Mouse (Mus musculus) forebrain, embryonic 15.5 days (tissue): ENCODE results near the gene Tpbgl. TPM values are rescaled to one million over a fixed set of nuclear protein-coding genes. Genes with fewer than 3 reads are reported as not detected.

Source experiments
- ATAC-seq: fragments of 200-750 bp; cut with Nextera tagmentation; replicated peaks from 2 replicates; pipeline ENCODE4 v1.8.0; 2017; ENCODE audit warnings: mild to moderate bottlenecking, moderate TSS enrichment, moderate library complexity
- H3K27ac ChIP-seq: fragments of 300-500 bp; sonication (generic); replicated peaks from 2 replicates; pipeline ENCODE4 v1.5.1; 2015; ENCODE audit warnings: mild to moderate bottlenecking, inconsistent platforms
- H3K27me3 ChIP-seq: fragments of 300-500 bp; sonication (generic); 2 replicates; pipeline ENCODE4 v1.6.1; 2015; ENCODE audit warnings: inconsistent platforms
- H3K36me3 ChIP-seq: fragments of 300-500 bp; sonication (generic); 2 replicates; pipeline ENCODE4 v1.6.1; 2015; ENCODE audit warnings: mild to moderate bottlenecking, inconsistent platforms
- H3K4me1 ChIP-seq: fragments of 300-500 bp; sonication (generic); 2 replicates; pipeline ENCODE4 v1.6.1; 2015; ENCODE audit warnings: inconsistent platforms
- H3K4me2 ChIP-seq: fragments of 300-500 bp; sonication (generic); replicated peaks from 2 replicates; pipeline ENCODE4 v1.6.1; 2015; ENCODE audit warnings: mild to moderate bottlenecking, inconsistent platforms
- H3K4me3 ChIP-seq: fragments of 300-500 bp; sonication (generic); 2 replicates; pipeline ENCODE4 v1.5.1; 2015; ENCODE audit warnings: mild to moderate bottlenecking, inconsistent platforms
- H3K9ac ChIP-seq: fragments of 300-500 bp; sonication (generic); replicated peaks from 2 replicates; pipeline ENCODE4 v1.6.1; 2015; ENCODE audit warnings: mild to moderate bottlenecking, inconsistent platforms
- H3K9me3 ChIP-seq: fragments of 300-500 bp; sonication (generic); 2 replicates; pipeline ENCODE4 v1.6.1; 2016; ENCODE audit warnings: inconsistent platforms
- WGBS: fragments of 180-500 bp; shearing (Covaris S2); methylation state at CpG from one replicate; pipeline ENCODE4 v1.1.7; 2015; ENCODE audit warnings: mixed read lengths; 5-methylcytosine and 5-hydroxymethylcytosine counted together
- polyA plus RNA-seq: library from polyadenylated mRNA; unstranded; fragments of >200 nt; fragmentation: Nextera tagmentation; extraction: Ambion mirVana; gene quantifications from 2 replicates; pipeline ENCODE4 v1.2.1, GENCODE M21; 2015

The Tpbgl gene
- polyA plus RNA-seq, 1 experiment from 2014 or later = 0.50 TPM

DNA sequence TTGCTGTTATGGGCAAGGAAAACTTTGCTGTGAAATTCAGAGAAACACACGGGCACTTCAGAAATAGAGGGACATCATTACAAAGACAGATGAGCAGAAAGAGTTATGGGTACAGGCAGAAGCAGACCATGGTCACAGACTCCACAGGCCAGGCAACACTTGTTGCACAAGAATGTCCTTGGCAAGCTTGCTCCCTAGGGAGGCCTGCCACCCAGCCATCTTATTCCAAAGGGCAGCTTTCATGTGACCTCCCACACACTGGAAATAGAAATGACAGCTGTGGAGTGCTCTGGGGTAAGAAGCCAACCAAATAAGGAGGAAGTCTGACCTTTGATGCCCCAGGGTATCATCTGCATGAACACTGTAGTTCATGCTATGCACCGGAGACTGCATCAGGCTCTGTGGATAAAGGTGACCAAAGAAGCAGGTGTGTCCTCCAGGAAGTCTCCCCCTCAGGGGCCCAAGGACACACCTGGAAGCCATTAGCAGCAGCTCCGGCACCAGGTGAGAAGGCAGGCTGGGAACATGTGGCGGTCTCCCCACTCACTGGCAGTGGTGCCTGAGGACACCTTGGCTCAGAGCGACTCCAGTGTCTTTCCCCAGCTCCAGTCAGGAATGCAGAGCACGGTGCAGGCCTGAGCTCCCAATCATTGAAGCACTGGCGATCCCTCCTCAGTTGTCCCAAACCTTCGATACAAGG, 7.2 kb upstream of the Tpbgl start:
- no peak overlapping the region for H3K9ac ChIP-seq
- 83% methylated on average over 8 of the region's 8 CpGs for WGBS
- H3K27me3 ChIP-seq = no peaks in the 10 kb centered on the region
- H3K36me3 ChIP-seq = no peaks in the 10 kb centered on the region
- no peaks in the 10 kb centered on the region for H3K9me3 ChIP-seq
- H3K27ac ChIP-seq = no peak overlapping the region
- H3K4me3 ChIP-seq = no peak overlapping the region
- H3K4me2 ChIP-seq = no peak overlapping the region
- ATAC-seq = no peak
- no peaks in the 10 kb centered on the region for H3K4me1 ChIP-seq

DNA sequence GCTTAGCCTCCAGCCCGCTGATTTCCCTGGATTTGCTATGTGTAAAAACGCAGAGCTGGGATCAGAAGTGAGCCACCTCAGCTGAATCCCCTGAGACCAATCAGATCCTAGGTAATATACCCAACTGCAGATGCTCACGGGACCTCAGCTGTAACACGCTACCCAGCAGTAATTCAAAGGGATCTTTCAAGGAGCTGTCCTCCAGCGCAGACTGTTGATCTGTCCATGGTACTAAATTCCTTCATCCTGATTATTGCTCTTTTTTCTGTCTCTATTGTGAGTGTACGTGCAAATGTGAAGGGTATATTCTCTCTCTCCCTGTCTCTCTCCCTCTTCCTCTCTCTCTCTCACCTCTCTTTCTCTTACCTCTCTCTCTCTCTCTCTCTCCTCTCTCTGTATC, 5.4 kb upstream of the Tpbgl start:
- H3K9me3 ChIP-seq = no peaks in the 10 kb centered on the region
- 8% methylated on average over 6 of the region's 6 CpGs for WGBS
- H3K4me1 ChIP-seq = peaks cover under 1% of the 10 kb centered on the region; the same call in 1 of the 2 replicates
- no peak overlapping the region for H3K9ac ChIP-seq
- ATAC-seq = no peak
- no peak overlapping the region for H3K4me2 ChIP-seq
- H3K27me3 ChIP-seq = peaks cover 16% of the 10 kb centered on the region
- H3K36me3 ChIP-seq = no peaks in the 10 kb centered on the region
- no peak overlapping the region for H3K4me3 ChIP-seq
- H3K27ac ChIP-seq = no peak overlapping the region

DNA sequence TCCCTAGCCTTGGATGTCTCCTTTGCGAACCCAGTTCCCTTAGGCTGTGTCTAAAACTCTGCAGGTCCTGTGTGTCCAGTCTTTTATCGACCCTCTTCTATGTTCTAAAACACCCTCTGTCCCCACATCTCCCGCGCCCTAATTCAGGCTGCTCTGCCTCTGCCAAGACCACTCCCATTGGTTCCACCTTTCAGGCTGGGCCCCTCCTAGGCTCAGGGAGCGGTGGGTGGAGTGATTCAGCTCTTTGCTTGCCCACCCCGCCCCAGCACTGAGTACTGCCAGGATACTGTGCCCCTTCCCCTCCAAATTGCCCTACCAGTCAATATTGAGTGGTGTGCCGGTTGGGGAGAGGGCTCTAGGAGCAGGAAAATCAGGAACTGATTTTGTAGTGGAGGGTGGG, 463 bp upstream of the Tpbgl start:
- ATAC-seq = no peak
- H3K4me1 ChIP-seq = peaks cover 19% of the 10 kb centered on the region
- no peak overlapping the region; the same call in 1 of the 2 replicates for H3K4me3 ChIP-seq
- H3K9ac ChIP-seq = no peak overlapping the region
- H3K27ac ChIP-seq = no peak overlapping the region
- 2% methylated on average over 7 of the region's 7 CpGs for WGBS
- H3K36me3 ChIP-seq = no peaks in the 10 kb centered on the region
- no peaks in the 10 kb centered on the region for H3K9me3 ChIP-seq
- peaks cover 51% of the 10 kb centered on the region for H3K27me3 ChIP-seq
- H3K4me2 ChIP-seq = no peak overlapping the region

DNA sequence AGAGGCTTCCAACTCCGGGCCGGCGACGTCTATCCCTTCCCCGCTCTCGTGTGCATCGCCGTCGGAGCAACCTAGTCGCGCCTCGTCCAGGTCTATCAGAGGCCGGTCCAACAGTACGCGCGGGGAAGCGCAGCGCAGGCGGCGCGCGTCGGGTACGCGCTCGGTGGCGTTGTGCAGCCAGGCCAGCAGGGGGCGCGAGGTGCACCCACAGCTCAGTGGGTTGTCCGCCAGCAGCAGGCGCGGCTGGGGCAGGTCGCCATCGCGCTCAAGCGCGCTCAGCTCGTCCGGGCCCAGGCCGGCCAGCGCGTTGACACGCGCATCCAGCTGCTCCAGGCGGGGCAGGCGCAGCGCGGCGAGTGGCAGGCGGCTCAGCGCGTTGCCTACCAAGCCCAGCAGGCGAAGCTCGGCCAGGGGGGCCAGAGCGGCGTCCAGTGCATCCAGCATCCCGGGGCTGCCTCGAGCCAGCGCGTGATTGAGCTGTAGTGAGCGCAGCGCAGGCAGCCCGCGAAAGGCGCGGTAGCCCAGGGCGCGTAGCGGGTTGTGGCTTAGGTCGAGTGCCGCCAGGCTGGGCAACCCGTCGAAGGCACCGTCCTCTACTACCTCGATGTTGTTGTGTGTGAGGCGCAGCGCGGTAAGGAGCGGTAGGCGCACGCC, 1.1 kb downstream of the Tpbgl start:
- H3K9me3 ChIP-seq = no peaks in the 10 kb centered on the region
- peak overlapping the region; percentile 82 for H3K4me2 ChIP-seq
- peak overlapping the region; percentile 54 for H3K9ac ChIP-seq
- no peaks in the 10 kb centered on the region for H3K36me3 ChIP-seq
- H3K4me1 ChIP-seq = peaks cover 19% of the 10 kb centered on the region
- ATAC-seq = peak; percentile 91
- peaks cover 51% of the 10 kb centered on the region for H3K27me3 ChIP-seq
- under 1% methylated on average over 77 of the region's 81 CpGs for WGBS
- H3K4me3 ChIP-seq = peak overlapping the region; percentile 49
- no peak overlapping the region for H3K27ac ChIP-seq

DNA sequence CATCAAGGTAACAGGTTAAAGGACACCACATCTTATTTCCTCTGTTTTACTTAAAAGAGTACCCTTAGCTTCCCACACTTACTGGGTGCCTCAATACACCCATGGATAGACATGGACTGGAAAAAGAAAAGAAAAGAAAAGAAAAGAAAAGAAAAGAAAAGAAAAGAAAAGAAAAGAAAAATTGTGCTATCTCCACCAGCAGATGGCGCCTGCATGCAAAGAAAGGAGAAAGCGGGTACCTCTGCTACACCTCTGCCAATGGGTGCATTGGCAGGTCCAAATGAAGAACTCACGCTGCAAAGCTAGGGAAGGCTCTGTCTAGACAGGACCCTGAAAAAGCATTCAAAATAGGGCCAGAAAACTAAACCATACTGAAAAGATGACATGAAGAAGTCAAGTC, 8.0 kb downstream of the Tpbgl start:
- Histone ChIP-seq H3K9ac (no peak overlapping the region), H3K4me3 (no peak overlapping the region), H3K4me2 (no peak overlapping the region), H3K9me3 (no peaks in the 10 kb centered on the region), H3K27me3 (peaks cover 8% of the 10 kb centered on the region; the same call in 1 of the 2 replicates), H3K36me3 (no peaks in the 10 kb centered on the region), H3K4me1 (no peaks in the 10 kb centered on the region), H3K27ac (no peak overlapping the region)
- no peak for ATAC-seq
- WGBS = 6% methylated on average over 3 of the region's 3 CpGs

DNA sequence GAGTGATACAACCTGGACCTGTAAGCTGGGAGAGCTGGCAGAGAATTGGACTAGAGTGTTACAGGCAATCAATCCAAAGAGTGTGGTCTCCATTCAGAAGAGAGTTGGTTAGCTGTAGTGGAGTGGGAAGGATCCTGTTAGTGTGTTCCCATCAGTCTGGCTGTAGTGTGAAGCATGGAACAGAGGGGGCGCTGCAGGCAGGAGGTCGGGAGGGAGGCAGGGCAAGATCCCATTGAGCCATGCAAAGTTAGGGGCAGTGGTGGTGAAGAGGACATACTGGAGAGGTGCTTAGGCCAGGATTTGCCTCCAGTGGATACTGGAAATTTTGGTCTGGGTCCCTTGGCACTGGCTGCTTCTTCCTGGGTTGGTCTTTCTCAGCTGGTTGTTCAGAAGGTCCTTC, 8.6 kb downstream of the Tpbgl start:
- Histone ChIP-seq H3K36me3 (no peaks in the 10 kb centered on the region), H3K27me3 (0 out of 2 replicates have a peak, but pooled peaks cover 2% of the 10 kb centered on the region), H3K9me3 (no peaks in the 10 kb centered on the region), H3K9ac (no peak overlapping the region), H3K27ac (no peak overlapping the region), H3K4me1 (no peaks in the 10 kb centered on the region), H3K4me3 (no peak overlapping the region), H3K4me2 (no peak overlapping the region)
- no peak for ATAC-seq
- WGBS = 81% methylated on average over 2 of the region's 2 CpGs

DNA sequence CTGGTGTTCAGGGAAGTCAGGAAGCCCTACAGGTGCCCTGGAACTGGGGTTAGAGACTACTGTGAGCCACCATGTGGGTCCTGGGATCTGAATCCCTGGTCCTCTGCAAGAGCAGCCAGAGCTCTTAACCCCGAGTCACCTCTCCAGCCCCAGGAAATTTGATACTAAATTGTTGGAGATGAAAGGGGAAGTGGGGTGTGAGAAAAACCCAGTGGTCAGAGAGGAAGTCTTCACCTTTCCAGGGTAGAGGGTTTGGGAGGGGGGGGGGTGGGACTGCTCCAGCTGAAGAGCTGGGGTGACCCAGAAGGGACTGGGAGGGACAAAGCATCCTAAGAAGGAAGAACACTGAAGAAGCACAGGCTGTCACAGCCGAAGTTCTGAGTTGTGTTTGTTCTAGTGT, 19.3 kb downstream of the Tpbgl start:
- no peaks in the 10 kb centered on the region for H3K9me3 ChIP-seq
- H3K4me3 ChIP-seq = no peak overlapping the region
- WGBS = 59% methylated on average over 2 of the region's 2 CpGs
- H3K27me3 ChIP-seq = no peaks in the 10 kb centered on the region
- ATAC-seq = no peak
- no peak overlapping the region for H3K9ac ChIP-seq
- H3K4me2 ChIP-seq = no peak overlapping the region
- no peaks in the 10 kb centered on the region for H3K4me1 ChIP-seq
- H3K36me3 ChIP-seq = peaks cover 8% of the 10 kb centered on the region; the same call in 1 of the 2 replicates
- H3K27ac ChIP-seq = no peak overlapping the region

DNA sequence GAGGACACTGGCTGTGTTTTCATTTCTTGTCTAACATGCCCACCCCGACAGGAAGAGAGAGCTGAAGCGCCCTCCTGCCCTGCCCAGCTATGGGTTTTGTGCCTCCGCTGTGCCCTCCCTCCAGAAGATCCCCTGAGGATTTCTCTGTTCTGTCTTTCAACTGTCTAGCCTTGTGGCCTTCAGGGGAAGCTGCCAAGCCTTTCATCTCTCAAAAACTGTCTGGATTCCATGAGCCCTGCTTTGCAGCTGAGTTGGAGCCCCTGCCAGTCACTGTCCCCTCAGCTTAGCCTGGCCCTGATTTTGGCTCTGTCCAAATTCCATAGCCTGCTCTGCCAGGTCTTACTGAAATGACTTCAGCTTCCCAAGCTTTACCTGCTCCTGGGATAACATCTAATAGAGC, 20.1 kb downstream of the Tpbgl start:
- Histone ChIP-seq H3K27ac (no peak overlapping the region), H3K27me3 (no peaks in the 10 kb centered on the region), H3K9ac (no peak overlapping the region), H3K4me3 (no peak overlapping the region), H3K4me2 (no peak overlapping the region), H3K9me3 (no peaks in the 10 kb centered on the region), H3K36me3 (peaks cover 15% of the 10 kb centered on the region; the same call in 1 of the 2 replicates), H3K4me1 (no peaks in the 10 kb centered on the region)
- ATAC-seq = no peak
- 71% methylated on average over 3 of the region's 3 CpGs for WGBS

DNA sequence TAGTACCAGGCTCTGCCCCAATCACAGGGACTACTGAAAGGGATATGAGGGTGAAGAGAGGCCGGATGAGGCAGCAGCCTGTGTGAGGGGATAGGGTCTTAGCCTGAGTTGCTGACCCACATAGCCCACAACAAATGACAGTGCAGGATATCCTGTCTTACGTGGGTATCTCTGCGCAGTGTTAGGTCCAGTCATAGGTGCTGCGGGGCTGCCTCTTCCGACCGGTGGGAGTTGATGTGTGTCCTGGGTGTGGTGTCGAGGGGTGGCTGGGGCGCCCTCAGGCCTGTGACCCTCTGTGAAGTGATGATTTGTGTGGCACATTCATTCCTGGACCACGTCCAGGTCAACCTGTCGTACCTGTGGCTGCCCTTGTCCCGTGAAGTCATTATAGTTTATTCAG, 20.6 kb downstream of the Tpbgl start:
- H3K9ac ChIP-seq = no peak overlapping the region
- H3K4me2 ChIP-seq = no peak overlapping the region
- no peaks in the 10 kb centered on the region for H3K9me3 ChIP-seq
- no peak overlapping the region for H3K4me3 ChIP-seq
- H3K27me3 ChIP-seq = no peaks in the 10 kb centered on the region
- WGBS = 81% methylated on average over 11 of the region's 11 CpGs
- no peak overlapping the region for H3K27ac ChIP-seq
- H3K36me3 ChIP-seq = peaks cover 20% of the 10 kb centered on the region
- H3K4me1 ChIP-seq = no peaks in the 10 kb centered on the region
- no peak for ATAC-seq

DNA sequence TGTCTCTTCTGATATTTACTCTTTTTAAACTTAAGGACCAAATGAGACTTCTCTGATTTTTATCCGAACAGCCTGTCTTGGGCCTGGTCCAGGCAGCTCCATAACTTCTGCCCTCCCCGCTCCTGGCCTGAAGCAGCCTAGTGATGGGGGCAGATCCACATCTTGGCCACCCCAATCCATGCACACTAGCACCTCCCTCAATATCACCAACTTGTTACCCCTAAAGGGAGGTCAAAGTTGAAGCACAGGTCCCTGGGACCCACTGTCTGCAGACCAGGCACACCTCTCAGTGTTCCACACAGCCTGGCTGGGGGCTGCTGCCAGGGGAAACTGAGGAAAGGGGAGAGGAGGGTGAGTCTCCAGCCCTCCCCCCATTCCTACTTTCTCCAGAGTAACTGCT, 21.8 kb downstream of the Tpbgl start:
- Histone ChIP-seq H3K4me3 (no peak overlapping the region), H3K9me3 (no peaks in the 10 kb centered on the region), H3K4me1 (no peaks in the 10 kb centered on the region), H3K27ac (no peak overlapping the region), H3K4me2 (no peak overlapping the region), H3K36me3 (peaks cover 32% of the 10 kb centered on the region), H3K27me3 (no peaks in the 10 kb centered on the region), H3K9ac (no peak overlapping the region)
- ATAC-seq = no peak
- WGBS = 94% methylated on average over 2 of the region's 2 CpGs

DNA sequence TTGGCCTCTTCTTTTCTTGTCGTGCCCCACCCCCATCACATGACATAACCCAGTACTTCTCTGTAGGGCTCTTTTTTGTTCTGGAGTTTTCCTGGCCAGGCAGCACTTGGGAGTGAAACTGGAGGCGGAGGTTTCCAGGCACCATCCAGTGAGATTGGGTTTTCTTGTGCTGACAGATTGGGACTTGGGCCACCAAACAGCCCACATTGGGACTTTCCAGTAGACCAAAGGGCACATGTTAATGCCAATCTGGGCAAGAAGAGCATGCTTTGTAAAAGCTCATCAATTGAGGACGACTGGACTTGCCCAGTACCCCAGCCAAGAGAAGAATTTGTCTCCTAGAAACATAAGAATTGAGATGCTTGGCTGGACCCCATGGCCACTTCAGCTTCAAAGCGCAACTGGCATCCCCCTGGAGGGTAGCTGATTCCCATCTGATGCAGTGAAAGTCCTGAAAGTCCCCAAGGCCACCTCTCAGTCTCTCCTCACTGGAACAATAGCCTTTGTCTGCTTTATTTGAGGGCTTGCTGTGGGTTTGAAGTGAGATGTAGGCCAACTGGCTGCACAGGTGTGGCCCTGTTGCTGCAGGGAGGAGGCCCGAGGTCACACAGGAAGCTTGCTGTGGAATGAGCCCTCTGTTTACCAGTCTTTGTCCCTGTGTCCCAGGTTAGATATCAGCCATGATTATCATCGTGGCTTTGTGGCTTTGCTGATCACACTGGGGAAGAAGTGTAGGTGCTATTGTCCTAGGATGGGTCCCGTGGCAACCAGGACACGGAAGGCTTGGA, 22.8 kb downstream of the Tpbgl start:
- WGBS = 86% methylated on average over 8 of the region's 8 CpGs
- no peak for ATAC-seq
- H3K27ac ChIP-seq = no peak overlapping the region

DNA sequence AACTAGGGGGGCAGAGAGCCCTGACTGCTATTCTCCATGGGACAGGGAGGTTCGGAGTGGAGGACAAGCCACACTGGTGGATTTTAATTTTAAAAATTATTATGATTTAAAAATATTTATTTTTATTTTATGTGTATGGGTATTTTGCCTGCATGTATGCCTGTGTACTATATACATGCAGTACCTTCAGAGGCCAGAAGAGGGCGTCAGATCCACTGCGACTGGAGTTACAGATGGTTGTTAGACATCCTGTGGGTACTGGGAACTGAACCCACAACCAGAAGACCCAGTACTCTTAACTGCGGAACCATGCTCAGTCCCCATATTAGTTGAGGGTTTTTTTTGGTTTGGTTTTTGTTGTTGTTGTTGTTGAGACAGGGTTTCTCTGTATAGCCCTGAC, 28.2 kb downstream of the Tpbgl start:
- Histone ChIP-seq H3K27ac (no peak overlapping the region), H3K4me3 (no peak overlapping the region), H3K9me3 (no peaks in the 10 kb centered on the region), H3K36me3 (peaks cover 56% of the 10 kb centered on the region), H3K4me1 (no peaks in the 10 kb centered on the region), H3K27me3 (no peaks in the 10 kb centered on the region), H3K9ac (no peak overlapping the region), H3K4me2 (no peak overlapping the region)
- ATAC-seq = no peak
- 71% methylated on average over 4 of the region's 4 CpGs for WGBS

More for the DNA sequence above, 22.8 kb downstream of the Tpbgl start:
- no peaks in the 10 kb centered on the region for H3K27me3 ChIP-seq
- H3K4me2 ChIP-seq = no peak overlapping the region
- H3K36me3 ChIP-seq = peaks cover 38% of the 10 kb centered on the region
- H3K4me3 ChIP-seq = no peak overlapping the region
- no peaks in the 10 kb centered on the region for H3K4me1 ChIP-seq
- H3K9me3 ChIP-seq = no peaks in the 10 kb centered on the region
- no peak overlapping the region for H3K9ac ChIP-seq
